Mouse (Mus musculus) brain, adult 2 months (tissue): ENCODE data around the gene Mapt.
"Not testable (repeated sequence)": the region's sequence is repeated elsewhere in the genome, so short reads cannot be mapped to it uniquely, and the experiment has no call there.

Source experiments
- DNase-seq: peaks from one replicate; pipeline ENCODE4 v3.0.0; 2011; ENCODE audit warnings: low read depth, low spot score

Gene Mapt

DNA sequence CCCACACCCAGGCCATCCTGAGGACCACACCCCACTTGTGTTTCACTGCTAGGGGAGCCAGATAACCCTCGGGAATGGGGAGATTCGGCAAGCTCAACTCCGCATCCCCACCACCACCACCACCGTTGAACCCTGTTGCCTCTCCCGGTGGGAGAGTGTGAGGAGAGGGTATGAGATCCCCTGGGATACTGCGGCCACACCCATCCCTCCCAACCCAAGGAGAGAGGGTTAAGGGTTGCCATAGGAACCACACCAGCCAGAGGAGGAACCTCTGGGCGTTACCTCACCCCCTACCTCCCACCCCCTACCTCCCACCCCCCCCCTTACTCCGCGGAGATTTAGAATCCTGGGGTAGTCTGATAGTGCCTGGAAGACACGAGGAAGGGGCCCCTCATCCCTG lies 1.9 kb downstream of the Mapt start:
- no peak for DNase-seq

DNA sequence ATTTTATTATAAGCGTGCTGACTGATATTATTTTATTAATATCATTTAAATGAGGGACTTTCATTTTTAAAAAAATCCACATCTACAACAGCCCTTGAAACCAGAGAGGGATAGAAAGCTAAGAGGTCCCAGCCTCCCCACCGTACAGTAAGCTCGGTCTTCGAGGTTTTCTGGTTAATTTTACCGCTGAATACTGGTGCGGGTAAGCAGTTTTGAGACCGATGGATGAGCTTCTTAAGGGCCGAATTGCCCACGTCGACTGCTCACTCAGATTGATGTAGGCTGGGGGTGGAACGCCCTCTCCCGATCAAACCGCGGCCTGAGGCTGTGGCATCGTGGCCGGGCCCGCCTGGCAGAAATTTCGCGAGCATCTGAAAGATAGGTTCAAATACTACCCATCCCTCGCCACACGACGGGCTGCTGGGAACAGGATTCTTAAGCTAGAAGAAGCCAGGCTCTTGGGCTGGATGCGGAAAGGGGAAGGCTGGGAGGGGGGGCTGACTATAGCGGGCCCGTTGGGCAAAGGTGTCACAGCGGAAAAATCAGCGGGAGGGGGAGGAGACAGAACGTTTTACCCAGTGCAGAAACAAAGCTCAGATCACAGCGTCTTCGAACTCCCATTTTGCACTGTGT lies 2.5 kb downstream of the Mapt start:
- peak; percentile 70 for DNase-seq

DNA sequence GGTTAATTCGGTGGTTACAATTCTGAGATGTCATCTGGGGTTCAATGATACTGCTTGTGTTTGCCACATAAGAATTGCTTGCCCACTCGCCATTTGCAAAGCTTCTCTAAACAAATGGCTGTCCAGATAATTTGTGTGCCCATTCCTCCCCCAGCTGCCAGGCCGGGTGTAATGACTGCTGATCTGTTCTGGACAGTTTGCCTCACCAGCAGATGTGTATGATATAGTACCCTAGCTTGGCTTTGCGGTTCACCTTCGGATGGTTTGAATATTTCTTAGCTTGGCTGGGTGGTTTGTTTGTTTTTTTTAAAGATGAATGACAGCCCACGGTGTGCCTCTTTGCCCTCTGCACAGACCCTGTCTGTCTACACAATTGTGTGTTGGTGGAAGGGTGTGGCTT lies 3.5 kb downstream of the Mapt start:
- peak; percentile 49 for DNase-seq

DNA sequence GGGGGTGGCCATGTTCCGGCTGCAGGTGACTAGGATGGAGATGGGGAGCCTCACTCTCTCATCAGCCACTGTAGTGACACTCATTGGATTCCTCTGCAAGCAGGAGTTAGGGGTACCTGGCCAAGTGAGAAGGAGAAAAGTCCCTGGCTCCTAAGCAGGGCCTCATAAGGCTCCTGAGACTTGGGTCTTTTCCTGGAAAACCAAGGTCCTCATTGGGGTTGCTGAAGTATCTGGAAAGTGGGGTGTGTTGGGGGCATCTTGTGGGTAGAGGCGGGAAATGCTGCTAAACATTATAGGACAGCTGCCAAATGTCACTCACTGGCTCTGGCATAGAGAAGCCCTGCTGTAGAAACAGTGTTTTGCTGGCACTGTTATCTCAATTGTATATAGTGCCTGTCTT lies 4.7 kb downstream of the Mapt start:
- no peak for DNase-seq

DNA sequence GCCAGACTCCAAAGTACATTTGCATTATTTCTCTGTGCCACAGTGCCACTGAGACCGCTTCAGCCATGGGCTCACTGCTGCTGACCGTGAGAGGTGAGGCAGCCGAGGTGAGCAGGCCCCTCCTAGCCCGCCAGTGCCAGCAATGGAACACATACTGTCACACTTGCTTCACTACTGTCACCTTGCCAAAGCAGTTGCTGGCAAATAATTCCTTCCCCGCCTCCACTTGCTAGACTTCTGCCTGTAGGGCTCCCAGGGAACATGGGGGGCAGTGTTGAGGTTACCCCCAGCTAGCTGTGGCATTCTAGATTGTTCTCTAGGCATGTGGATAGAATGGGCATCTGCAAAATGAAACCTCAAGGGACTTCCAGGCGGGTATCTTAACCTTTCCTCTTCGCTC lies 6.0 kb downstream of the Mapt start:
- peak; percentile 95 for DNase-seq

DNA sequence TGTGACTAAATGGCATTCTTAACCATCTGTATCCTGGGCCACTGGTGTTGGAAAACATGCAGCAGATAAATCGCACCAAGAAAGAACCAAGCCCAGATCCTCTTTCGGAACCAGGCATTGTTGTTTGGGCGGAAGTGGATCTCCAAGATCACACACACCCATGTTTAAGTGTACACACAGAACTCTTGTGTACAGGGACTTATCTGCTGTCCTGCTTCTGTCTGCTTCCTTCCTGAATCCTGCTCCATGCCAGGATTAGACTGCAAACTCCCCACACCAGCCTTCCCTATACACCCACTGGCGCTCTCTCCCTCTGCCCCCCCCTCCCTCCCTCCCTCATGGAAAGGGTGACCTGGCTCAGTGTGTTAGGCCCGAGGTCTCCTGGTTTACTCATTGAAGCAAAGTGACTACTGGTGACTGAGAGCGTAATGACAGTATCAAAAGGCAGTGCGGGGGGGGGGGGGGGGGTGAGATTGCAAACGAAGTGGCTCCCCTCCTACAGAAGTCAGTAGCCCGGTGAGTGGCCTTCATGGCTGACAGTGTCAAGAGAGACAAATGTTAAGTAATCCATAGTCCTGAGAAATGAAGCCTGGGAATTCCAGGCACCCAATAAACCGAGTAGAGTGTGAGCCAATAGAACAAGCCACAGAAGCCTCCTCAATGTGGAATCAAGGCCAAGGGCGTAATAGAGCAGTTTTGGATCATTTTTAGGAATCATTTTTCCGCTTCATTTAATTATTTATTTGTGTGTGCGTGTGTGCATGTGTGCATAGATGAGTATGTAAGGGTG lies 7.0 kb downstream of the Mapt start:
- DNase-seq: no peak

DNA sequence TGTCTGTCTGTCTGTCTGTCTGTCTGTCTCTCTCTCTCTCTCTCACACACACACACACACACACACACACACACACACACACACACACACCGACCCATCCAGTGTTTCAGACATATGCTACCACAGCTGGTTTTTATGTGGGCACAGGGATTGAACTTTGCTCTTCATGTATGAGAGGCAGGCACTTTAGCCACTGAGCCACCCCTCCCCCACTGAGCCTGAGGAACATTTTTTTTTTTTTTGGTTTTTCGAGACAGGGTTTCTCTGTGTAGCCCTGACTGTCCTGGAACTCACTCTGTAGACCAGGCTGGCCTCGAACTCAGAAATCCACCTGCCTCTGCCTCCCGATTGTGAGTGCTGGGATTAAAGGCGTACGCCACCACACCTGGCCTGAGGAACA lies 14.3 kb downstream of the Mapt start:
- not testable (repeated sequence) for DNase-seq

DNA sequence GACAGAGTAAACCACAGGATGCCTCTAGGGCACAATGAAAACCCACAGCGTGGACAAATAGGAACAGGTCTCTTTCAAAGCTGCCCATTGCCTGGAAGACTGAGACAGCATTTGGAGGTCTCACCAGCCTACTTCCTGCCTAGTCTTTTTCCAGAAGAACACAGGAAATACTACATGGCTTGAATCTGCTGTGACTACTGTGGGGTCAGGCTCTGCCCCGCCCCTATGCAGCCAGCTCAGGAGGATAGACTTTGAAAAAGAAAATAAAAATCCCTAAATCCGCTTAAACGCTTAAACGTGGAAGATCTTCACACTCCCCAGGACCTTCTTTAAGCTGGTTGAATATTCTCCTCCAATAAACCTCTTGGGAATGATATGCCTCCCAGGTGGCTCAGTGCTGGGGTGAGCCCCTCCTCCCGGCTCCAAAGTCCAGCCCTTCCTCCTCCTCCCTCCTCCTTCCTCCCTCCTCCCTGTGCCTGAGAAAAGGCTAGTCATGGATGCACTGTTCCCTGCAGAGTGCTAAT lies 15.0 kb downstream of the Mapt start:
- peak; percentile 58 for DNase-seq

DNA sequence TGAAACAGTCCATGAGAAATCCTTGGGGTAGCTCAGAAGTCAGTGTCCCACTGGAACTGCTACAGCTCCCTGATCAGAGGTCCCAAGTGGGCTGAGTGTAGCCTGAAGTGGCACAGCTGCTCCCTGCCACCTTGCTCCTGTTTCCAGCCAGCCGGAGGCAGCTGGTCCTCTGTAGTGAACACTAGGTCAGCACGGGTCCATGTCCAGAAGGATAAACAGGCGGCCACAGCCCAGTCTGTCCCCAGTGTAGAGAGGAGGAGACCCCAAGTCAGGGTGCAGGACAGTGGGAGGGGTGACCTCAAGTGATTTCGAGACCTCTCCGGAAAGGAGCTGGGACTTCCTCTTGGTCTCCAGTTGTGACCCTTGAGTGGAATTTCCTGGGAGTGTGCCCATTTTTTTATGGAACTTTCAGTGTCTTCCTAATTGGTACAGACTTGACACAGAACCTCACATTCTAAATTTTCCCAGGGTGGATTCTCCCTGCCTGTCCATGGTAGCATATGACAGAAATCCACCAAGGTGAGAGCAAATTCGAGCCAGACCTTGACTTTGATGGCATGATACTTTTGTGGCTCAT lies 16.0 kb downstream of the Mapt start:
- DNase-seq: no peak

DNA sequence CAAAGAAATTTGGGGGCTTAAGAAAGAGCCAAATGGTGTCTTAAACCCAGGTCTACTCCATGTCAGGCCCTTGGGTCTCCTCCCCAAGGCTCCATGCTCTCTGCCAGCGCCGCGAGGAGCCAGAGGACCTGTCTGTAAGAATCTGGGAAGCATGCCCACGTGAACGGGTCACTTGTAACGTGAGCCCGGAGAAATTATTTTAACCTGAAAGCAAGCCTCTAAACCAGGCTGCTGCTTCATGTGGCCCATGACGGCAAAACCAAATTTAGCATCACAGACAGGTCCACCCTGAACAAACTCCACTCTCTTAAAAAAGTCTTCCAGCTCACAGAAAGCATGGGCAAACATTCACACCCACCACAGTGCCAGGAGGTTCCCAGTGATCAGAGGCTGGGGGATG lies 18.2 kb downstream of the Mapt start:
- DNase-seq: peak; percentile 86

DNA sequence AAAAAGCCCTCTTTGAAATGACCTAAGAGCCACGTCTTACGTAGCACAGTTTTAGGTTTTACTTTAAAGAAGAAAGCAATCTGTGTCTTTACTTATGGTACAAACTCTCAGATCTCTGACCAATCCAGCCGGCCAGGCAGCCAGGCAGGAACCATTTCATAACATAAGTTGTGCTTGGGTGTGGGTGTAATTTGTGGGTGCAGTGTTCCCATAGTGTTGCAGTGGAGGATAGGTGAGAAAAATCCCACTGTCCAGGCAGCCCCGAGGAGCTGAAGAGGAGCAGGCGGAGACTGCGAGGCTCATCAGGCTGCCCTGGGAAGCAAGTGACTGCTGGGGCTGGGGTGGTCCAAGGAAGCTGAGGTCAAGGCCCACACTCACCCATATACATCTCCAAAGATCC lies 19.9 kb downstream of the Mapt start:
- DNase-seq: peak; percentile 84

DNA sequence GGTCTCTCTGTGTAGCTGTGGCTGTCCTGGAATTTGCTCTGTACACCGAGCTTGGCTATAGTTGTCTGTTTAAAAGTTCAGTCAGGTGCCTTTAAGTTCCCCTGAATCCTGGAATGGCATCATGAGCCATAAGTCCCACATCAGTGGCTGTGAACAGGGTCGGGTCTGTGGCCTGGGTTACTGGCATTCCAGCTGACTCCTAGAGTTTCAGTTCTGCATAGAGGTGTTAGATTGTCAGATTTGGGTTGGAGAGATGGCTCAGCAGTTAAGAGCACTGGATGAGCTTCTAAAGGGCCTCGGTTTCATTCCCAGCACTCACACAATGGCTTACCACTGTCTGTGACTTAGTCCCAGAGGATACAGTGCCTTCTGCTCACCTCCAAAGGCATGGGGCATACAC lies 20.9 kb downstream of the Mapt start:
- DNase-seq: no peak

DNA sequence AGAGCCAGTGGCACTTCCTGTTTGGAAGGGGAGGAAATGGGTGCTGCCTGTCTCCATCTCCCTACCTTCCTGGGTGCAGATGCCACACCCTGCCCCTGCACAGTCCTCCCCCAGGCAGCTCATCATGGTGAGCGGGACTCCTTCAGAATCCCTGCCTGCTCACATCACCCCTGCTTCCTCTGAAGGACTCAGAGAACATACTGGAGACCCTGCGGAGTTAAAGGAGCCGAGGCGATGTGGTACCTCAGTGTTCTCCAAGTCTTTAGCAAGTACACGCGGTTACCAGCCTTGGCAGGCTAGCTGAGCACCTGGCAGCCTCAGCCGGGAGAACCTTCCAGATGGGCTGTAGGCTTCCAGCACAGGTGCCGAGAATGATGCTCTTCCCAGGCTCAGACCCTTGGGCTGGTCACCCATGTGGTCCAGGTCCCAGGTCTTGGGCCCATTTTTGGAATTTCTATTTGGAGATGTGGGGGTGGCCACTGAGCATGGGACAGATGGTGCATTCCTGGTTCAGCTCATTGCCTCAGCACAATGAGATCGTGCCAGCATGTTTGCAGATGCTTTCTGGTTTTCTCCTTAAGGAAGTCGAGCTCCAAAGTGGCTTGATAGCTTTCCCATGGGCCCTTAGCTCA lies 23.3 kb downstream of the Mapt start:
- DNase-seq: peak; percentile 96

DNA sequence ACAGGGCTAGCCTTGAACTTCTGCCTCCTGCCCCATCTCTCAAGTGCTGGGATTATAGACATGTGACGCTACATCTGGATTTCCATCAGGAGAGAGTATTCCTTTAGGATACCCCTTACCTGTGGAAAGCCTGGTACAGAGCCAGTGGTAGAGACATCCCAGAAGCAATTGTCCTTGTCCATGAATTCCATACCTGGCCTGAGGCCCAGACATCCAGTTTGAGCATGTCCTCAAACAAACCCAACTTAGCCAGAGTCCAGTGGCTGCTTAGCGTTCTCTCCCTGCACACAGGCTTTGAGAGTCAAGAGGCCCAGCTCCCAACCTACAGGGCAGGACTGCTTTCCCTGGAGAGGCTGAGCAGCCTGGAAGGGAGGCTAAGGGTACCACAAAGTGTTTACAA lies 25.0 kb downstream of the Mapt start:
- DNase-seq: no peak

DNA sequence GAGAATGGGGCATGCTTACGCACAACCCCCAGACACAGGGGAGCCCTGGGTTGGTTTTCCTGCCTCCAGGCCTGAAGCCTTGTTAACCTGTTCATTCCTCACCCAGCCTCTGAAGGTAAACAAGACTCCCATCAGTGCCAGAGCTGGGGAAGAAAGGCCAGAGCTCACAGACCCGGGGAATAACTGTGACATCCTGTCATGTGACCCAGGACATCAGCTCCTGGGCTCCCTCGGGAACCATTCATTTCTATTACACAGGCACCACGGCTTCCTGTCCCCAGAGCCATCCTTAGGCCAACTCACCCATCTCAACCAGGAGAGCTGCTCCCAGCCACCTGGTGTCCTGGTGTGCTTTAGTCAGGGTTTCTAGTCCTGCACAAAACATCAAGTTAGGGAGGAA lies 27.8 kb downstream of the Mapt start:
- DNase-seq: no peak

DNA sequence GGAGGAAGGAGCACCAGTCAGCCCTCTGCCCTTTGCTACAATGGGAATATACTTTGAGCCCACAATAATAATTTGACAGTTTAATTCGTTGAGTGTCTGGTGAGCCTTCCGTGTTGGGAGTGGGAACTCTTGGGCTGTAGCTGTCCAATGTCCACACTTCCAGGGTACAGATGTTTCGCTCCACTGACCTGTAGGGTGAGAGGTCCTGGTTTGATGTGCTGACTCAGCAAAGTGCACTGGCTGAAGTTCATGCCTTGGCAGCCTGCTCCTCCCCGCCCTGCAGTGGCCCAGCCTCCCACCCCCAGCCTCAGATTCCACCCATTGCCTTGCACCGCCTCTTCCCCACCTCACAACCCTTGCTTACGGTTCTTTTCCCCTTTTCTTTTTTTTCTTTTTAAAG lies 33.5 kb downstream of the Mapt start:
- no peak for DNase-seq

DNA sequence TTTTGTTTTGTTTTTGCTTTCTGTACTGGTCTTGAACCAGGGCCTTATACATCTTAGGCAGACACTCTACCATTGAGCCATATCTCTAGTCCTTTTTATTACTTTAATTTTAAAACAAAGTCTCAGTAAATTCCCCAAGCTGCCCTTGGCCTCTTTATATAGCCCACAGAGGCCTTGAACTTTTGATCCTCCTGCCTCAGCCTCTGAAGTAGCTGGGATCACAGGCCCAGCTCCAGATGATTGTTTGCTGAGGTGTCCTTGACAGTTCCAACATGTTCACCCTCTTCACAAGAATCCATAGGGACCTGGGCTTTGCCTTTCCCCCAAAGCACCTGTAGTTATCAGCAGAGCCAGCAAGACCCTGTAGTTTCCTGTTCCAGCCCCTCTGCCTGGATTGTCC lies 34.5 kb downstream of the Mapt start:
- DNase-seq: no peak

DNA sequence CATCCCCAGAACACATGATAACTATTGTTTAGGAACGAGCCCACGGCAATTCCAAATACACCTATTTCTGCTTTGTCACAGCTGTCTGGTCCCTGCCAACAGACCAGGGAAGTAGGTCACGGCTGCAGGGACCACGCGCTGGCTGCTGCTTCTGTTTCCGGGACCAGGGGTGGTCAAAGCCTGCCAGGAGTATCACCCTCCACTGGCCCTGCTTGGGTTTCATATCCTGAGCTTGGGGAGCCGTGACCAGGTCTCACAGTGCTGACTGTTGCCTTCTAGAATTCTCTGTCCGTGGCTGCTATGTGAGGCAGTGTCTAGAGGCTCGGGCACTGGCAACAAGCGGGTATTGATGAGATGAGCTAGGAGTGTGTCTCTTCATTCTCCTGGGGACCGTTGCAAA lies 36.2 kb downstream of the Mapt start:
- peak; percentile 67 for DNase-seq

DNA sequence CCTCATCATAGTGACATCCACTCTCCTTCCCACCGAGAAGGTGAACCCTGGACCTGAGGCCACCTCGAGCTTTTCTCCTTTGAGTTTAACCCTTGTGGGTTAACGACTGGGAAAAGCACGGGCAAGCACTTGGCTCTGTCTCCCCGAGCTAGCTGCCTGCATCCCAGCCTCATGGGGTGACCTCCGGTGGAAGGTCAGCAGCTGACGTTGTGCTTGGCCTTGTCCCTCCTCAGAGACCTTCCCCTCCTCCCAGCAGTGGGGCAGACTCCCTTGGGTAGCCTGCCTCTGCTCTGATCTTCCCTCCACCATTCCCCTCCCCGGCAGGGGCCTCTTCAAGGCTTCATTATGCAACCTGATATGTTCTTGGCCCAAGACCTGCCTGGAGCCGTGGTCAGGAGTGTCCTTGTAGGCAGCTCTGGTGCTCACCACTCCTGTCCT lies 38.2 kb downstream of the Mapt start:
- DNase-seq: no peak

DNA sequence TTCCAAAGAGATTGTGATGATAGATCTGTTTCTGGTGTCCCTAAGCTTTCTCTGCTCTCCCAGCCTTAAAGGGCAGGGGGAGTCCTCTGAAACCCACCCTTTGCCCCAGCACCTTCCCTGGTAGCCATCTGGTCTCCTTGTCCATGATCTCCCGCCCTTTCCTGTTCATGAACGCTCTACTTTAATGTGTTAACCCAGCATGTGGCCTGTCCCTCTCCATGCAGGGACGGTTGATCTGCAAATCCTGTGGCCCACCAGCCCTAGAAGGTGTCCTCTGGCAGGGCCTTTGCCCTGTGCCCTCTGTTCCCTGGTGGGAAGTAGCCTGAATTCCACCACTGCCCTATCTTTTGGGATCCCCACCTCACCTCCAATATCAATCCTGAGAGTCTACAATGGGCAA lies 39.3 kb downstream of the Mapt start:
- no peak for DNase-seq

DNA sequence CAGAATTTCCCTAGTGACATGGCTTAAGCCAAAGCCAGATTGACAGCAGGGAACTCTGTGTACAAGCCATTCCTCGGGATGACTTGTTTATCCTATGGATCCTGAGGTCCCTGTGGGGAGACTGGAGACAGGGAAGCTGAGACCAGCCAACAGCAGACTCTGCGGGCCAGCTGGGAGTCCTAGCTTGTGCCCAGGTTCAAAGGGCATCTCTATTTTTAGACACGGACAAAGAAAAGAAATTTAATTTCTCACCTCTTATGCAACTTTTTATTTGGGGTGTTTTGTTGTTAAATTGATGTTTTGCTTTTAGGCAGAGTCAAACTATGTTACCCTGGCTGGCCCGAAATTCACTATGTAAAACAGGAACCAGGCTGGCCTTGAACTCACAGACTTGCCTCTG lies 39.7 kb downstream of the Mapt start:
- no peak for DNase-seq

DNA sequence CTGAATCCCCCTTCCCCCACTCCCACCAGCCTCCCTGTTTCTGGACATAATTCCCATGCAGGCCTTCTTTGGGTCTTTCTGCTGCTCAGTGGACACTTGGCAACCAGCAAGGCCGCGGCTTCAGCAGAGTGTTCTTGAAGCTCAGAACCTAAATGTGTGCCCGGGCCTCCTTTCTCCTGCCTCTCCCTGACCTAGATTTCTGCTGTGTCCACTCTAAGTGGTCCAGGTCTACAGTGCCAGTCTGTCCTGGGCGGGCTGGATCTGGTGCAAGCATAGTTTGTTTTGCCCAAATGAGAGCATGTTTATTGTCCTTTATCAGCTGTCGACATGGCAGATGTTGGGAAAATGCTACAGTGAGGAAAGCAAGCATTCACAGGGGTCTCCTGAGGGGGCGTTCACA lies 40.7 kb downstream of the Mapt start:
- peak; percentile 91 for DNase-seq
